Mouse (Mus musculus): ENCODE measurements around the gene Rab3a. TPM values are rescaled to one million over a fixed set of nuclear protein-coding genes. Genes with fewer than 3 reads are reported as not detected.

The Rab3a gene
- polyA plus RNA-seq, 1 experiment from 2014 or later: 23.4 TPM

DNA sequence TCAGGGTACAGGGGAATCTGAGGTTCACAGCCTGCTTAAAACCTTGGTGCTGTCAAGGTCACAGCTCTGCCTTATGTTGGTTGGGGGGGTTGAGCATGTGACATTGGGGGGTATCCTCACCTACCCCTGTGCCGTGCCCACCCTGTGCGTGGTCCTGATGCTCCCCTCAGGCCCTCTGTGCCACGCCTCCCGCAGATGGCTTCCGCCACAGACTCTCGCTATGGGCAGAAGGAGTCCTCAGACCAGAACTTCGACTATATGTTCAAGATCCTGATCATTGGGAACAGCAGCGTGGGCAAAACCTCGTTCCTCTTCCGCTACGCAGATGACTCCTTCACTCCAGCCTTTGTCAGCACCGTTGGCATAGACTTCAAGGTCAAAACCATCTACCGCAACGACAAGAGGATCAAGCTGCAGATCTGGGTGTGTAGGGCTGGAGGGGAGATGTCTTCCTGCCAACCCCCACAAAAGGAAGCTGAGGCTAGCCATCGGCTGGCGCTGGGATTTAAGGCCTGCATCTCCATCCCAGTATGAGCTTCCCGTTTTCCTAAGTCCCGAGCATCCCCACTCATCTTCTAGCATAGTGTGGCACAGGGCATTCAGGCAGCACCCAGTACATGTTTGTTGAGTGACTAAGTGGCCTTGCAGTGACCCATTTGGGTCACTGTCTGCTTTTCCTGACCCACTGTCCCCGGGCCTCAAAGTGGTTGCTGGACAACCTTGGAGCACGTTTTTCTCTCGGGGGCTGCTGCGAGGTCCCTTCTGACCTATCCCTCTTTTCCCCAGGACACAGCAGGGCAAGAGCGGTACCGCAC is 1.4 kb downstream of the Rab3a start:
- H3K27ac ChIP-seq (ENCODE audit: low read length): no peak overlapping the region
- peaks cover 7% of the 10 kb centered on the region; the same call in 1 of the 2 replicates for H3K36me3 ChIP-seq (ENCODE audit: control insufficient read depth, insufficient read depth, low read length)
- H3K9ac ChIP-seq (ENCODE audit: low read length): 0 out of 2 replicates have a peak overlapping the region, but pooled peaks have one; percentile 83
- H3K27me3 ChIP-seq (ENCODE audit: control insufficient read depth, insufficient read depth, low read length): no peaks in the 10 kb centered on the region
- H3K4me2 ChIP-seq (ENCODE audit: low read depth, low read length): peak overlapping the region; percentile 98
- H3K4me1 ChIP-seq (ENCODE audit: control insufficient read depth, insufficient read depth, low read length): peaks cover 37% of the 10 kb centered on the region
- ATAC-seq (ENCODE audit: insufficient read depth, low FRiP score): no peak
- H3K4me3 ChIP-seq (replicated peaks; ENCODE audit: low read length): peak overlapping the region; percentile 71
- WGBS: 84% methylated on average over 24 of the region's 24 CpGs
- no peaks in the 10 kb centered on the region for H3K9me3 ChIP-seq (replicated peaks; ENCODE audit: control insufficient read depth, low read length)

DNA sequence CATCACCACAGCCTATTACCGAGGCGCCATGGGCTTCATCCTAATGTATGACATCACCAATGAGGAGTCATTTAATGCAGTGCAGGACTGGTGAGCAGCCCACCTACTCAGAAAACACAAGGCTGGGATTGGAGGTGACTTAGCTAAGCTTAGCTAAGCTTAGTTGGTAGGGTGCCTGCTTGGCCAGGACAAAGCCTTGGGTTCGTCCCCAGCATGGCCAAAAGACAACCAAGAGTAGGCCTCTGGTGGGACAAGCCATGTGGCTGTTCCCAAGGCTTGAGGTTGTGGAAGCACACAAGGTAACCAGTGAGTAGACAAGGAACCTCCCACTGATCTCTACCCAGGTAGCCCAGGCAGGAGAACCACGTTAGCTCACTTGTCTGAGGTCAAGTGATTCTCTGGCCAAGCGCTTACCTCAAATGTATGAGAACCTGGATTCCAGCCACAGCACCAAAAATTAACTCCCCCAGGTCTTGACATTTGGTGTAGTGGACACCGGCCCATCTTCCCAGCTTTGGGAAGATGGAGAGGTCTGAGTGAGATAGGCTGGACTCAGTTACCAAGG is 2.1 kb downstream of the Rab3a start:
- 93% methylated on average over 6 of the region's 6 CpGs for WGBS
- ATAC-seq (ENCODE audit: insufficient read depth, low FRiP score): no peak
- no peak overlapping the region for H3K4me3 ChIP-seq (replicated peaks; ENCODE audit: low read length)
- H3K4me2 ChIP-seq (ENCODE audit: low read depth, low read length): no peak overlapping the region
- H3K27me3 ChIP-seq (ENCODE audit: control insufficient read depth, insufficient read depth, low read length): no peaks in the 10 kb centered on the region
- H3K9me3 ChIP-seq (replicated peaks; ENCODE audit: control insufficient read depth, low read length): no peaks in the 10 kb centered on the region
- H3K9ac ChIP-seq (ENCODE audit: low read length): no peak overlapping the region
- no peak overlapping the region for H3K27ac ChIP-seq (ENCODE audit: low read length)
- H3K36me3 ChIP-seq (ENCODE audit: control insufficient read depth, insufficient read depth, low read length): peaks cover 7% of the 10 kb centered on the region; the same call in 1 of the 2 replicates
- H3K4me1 ChIP-seq (ENCODE audit: control insufficient read depth, insufficient read depth, low read length): peaks cover 41% of the 10 kb centered on the region

DNA sequence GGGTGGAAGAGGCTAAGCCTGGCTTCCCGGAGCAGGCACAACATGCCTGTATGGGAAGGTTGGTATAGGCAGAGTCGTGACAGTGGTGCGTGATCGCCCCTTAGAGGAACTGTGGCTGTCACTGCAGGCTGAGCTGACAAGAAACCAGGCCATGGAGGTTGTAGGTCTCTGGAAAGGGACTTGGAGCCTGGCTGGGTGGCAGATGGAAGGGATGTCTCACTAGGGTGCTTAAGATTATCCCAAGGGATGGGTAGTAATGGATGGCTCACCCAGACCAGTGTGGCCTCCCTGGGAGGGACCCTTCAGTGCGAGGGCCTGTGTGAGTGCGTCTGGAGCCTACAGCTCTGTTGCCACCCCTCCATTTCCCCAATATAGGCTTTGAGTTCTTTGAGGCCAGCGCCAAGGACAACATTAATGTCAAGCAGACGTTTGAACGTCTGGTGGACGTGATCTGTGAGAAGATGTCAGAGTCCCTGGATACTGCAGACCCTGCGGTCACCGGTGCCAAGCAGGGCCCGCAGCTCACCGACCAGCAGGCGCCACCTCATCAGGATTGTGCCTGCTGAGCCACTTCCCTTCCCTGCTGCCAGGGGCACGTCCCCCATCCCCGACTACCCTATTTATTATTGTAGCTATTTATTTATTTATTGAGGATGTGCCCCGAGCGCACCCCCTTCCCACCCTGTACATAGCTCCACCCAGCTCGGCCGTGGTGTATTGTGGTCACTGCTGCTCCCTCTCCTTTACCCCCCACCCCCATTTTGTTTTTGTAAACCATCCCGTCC is 3.2 kb downstream of the Rab3a start:
- no peak for ATAC-seq (ENCODE audit: insufficient read depth, low FRiP score)
- no peak overlapping the region for H3K4me3 ChIP-seq (replicated peaks; ENCODE audit: low read length)
- H3K4me2 ChIP-seq (ENCODE audit: low read depth, low read length): no peak overlapping the region
- peaks cover 7% of the 10 kb centered on the region; the same call in 1 of the 2 replicates for H3K36me3 ChIP-seq (ENCODE audit: control insufficient read depth, insufficient read depth, low read length)
- no peaks in the 10 kb centered on the region for H3K9me3 ChIP-seq (replicated peaks; ENCODE audit: control insufficient read depth, low read length)
- H3K4me1 ChIP-seq (ENCODE audit: control insufficient read depth, insufficient read depth, low read length): peaks cover 41% of the 10 kb centered on the region
- no peak overlapping the region for H3K9ac ChIP-seq (ENCODE audit: low read length)
- 76% methylated on average over 22 of the region's 22 CpGs for WGBS
- no peaks in the 10 kb centered on the region for H3K27me3 ChIP-seq (ENCODE audit: control insufficient read depth, insufficient read depth, low read length)
- no peak overlapping the region for H3K27ac ChIP-seq (ENCODE audit: low read length)

DNA sequence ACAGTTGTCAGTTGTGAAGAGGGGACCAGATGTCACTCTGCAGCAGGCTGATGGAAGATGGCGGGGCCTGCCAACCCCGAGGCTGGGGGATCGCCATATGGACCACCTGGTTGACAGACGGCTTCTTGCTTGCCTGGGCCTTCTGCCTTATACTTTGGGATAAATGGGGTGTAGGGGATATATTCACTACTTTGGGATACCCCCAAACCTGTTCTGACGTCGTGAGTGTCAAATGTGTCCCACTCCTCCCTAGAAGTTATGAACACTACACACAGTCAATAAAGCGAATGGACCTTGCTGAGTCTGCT is 3.8 kb downstream of the Rab3a start:
- H3K9ac ChIP-seq (ENCODE audit: low read length): no peak overlapping the region
- peaks cover 35% of the 10 kb centered on the region for H3K4me1 ChIP-seq (ENCODE audit: control insufficient read depth, insufficient read depth, low read length)
- WGBS: 85% methylated on average over 7 of the region's 7 CpGs

DNA sequence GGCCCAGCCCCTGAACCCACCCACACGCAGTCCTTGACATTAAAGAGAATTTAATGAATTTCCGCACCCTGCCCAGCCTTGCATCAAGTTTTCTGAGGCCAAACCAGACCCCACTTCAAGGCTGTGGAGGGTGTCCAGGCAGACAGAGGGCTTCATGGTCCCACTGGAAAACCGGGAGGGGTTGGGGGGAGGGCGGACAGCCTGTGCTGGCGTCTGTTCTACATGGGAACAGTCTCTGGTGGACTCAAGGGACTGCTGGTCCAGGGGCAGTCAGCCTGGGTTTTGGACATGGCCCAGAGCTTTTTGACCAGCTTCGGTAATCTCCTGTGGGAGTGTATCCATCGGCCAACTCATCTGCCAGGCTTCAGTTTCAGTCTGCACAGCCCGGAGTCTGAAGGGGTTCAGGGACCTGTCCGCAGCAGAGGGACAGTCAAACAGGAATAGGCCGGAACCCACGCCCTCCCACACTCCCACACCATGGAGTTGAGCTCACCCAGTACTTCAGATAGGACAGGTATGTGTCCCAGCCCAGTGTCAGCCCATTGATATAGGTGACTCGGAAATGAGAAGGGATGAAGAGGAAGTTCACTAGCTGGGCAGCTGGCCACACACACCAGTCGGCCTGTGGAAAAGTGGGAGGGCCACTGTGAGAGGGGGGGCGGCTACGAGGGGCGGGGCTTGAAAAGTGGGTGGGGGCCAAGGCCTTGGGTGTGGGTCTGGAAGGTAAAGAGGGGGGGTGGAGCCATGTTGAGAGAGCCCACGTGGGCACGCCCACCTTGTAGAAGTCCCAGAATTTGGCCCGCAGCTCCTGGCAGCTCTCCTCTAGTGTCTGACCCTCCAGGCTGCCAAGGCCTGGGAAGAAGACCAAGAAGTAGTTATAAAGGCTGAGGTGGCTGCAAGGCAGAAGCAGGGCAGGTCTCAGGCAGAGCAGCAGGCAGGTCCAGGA is 4.4 kb downstream of the Rab3a start:
- Histone ChIP-seq H3K4me3 (replicated peaks; ENCODE audit: low read length) (no peak overlapping the region), H3K27ac (ENCODE audit: low read length) (no peak overlapping the region; the same call in 1 of the 2 replicates), H3K4me1 (ENCODE audit: control insufficient read depth, insufficient read depth, low read length) (peaks cover 32% of the 10 kb centered on the region), H3K36me3 (ENCODE audit: control insufficient read depth, insufficient read depth, low read length) (peaks cover 7% of the 10 kb centered on the region; the same call in 1 of the 2 replicates), H3K27me3 (ENCODE audit: control insufficient read depth, insufficient read depth, low read length) (no peaks in the 10 kb centered on the region), H3K4me2 (ENCODE audit: low read depth, low read length) (no peak overlapping the region), H3K9me3 (replicated peaks; ENCODE audit: control insufficient read depth, low read length) (no peaks in the 10 kb centered on the region), H3K9ac (ENCODE audit: low read length) (peak overlapping the region; percentile 33; the same call in 1 of the 2 replicates)
- WGBS: 58% methylated on average over 19 of the region's 19 CpGs
- no peak for ATAC-seq (ENCODE audit: insufficient read depth, low FRiP score)

More for the DNA sequence above, 3.8 kb downstream of the Rab3a start:
- no peaks in the 10 kb centered on the region for H3K27me3 ChIP-seq (ENCODE audit: control insufficient read depth, insufficient read depth, low read length)
- no peak overlapping the region for H3K4me3 ChIP-seq (replicated peaks; ENCODE audit: low read length)
- no peaks in the 10 kb centered on the region for H3K9me3 ChIP-seq (replicated peaks; ENCODE audit: control insufficient read depth, low read length)
- no peak overlapping the region for H3K27ac ChIP-seq (ENCODE audit: low read length)
- H3K4me2 ChIP-seq (ENCODE audit: low read depth, low read length): no peak overlapping the region
- no peak for ATAC-seq (ENCODE audit: insufficient read depth, low FRiP score)
- peaks cover 7% of the 10 kb centered on the region; the same call in 1 of the 2 replicates for H3K36me3 ChIP-seq (ENCODE audit: control insufficient read depth, insufficient read depth, low read length)

DNA sequence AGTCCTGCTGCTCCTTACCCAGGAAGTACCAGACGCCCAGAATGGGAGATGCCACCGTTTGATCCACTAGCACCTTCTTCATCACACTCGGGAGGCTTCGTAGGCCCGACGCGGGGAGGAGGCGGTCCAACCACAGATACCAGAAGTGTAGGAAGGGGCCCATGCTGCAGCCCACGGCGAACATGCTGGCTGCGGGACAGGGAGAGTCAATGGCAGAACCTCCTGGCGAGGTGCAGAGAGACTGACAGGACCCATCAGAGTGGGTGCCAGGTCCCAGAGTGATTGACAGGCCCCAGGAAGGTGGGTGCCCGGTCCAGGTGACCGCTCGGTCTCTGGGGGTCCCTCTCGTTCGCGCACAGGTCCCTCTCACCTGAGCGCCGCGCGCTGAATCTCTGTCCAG is 5.9 kb downstream of the Rab3a start:
- peak overlapping the region; percentile 60 for H3K4me3 ChIP-seq (replicated peaks; ENCODE audit: low read length)
- peak overlapping the region; percentile 89 for H3K4me2 ChIP-seq (ENCODE audit: low read depth, low read length)
- H3K36me3 ChIP-seq (ENCODE audit: control insufficient read depth, insufficient read depth, low read length): peaks cover 7% of the 10 kb centered on the region; the same call in 1 of the 2 replicates
- ATAC-seq (ENCODE audit: insufficient read depth, low FRiP score): no peak
- H3K9me3 ChIP-seq (replicated peaks; ENCODE audit: control insufficient read depth, low read length): no peaks in the 10 kb centered on the region
- H3K9ac ChIP-seq (ENCODE audit: low read length): peak overlapping the region; percentile 80
- peak overlapping the region; percentile 73 for H3K27ac ChIP-seq (ENCODE audit: low read length)
- no peaks in the 10 kb centered on the region for H3K27me3 ChIP-seq (ENCODE audit: control insufficient read depth, insufficient read depth, low read length)
- 1% methylated on average over 22 of the region's 22 CpGs for WGBS
- peaks cover 37% of the 10 kb centered on the region for H3K4me1 ChIP-seq (ENCODE audit: control insufficient read depth, insufficient read depth, low read length)

DNA sequence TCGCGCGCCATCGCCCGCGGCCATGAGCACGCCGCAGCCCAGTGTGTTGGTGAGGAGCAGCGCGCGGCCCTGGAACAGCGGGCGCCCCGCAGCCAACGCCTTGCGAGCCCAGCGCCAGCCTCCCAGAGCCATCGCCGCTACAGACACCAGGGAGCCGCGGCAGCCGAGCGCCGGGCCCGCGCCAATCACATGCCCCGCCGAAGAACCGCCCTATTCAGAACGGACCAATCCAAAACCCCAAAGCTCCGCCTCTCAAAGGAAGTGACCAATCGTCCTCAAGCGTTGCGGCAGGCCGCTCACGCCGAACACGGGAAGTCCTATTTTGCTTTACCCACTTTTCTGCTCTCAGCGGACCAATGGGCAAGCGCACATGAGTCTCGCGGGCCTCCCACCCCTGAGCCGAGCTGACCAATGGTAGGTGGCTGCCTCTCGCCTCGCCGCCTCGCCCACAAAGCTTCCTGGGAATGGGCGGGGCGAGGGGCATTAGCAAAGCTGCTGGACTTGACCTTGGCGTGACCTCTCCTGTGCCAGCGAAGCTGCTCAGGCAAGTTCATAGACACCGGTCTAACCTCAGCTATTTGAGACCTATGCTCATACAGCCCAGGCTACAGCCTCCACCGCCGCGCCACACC is 6.4 kb downstream of the Rab3a start, which contains the start of gene Mpv17l2:
TSS of gene Mpv17l2 (minus strand) at position 172 of the 632 bp plus-strand sequence.
- Histone ChIP-seq H3K27ac (ENCODE audit: low read length) (peak within 1 kb of the TSS; percentile 83), H3K36me3 (ENCODE audit: control insufficient read depth, insufficient read depth, low read length) (peaks cover 7% of the 10 kb centered on the region; the same call in 1 of the 2 replicates), H3K27me3 (ENCODE audit: control insufficient read depth, insufficient read depth, low read length) (no peaks in the 10 kb centered on the region), H3K4me3 (replicated peaks; ENCODE audit: low read length) (peak within 1 kb of the TSS; percentile 60), H3K9me3 (replicated peaks; ENCODE audit: control insufficient read depth, low read length) (no peaks in the 10 kb centered on the region), H3K9ac (ENCODE audit: low read length) (peak within 1 kb of the TSS; percentile 80), H3K4me1 (ENCODE audit: control insufficient read depth, insufficient read depth, low read length) (peaks cover 37% of the 10 kb centered on the region), H3K4me2 (ENCODE audit: low read depth, low read length) (peak within 1 kb of the TSS; percentile 89)
- under 1% methylated on average over 55 of the region's 55 CpGs for WGBS
- ATAC-seq (ENCODE audit: insufficient read depth, low FRiP score): peak; percentile 94

DNA sequence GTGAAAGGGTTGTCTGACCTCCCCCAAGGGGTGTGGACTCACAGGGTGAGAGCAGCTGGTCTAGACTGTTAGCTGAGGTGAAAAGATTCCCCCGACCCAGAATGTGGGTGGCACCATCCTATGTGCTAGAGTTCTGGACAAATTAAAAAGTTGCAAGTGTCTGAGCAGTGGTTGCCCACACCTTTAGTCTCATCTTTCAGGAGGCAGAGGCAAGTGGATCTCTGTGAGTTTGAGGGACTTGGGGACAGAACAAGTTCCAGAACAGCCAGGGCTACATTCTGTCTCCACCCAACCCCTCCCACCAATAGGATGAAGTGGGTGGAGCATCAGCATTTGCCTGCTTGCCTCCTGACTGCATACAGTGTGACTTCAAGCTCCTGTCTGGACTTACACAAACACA is 7.6 kb downstream of the Rab3a start:
- ATAC-seq (ENCODE audit: insufficient read depth, low FRiP score): no peak
- Histone ChIP-seq H3K36me3 (ENCODE audit: control insufficient read depth, insufficient read depth, low read length) (no peaks in the 10 kb centered on the region), H3K9ac (ENCODE audit: low read length) (no peak overlapping the region), H3K27me3 (ENCODE audit: control insufficient read depth, insufficient read depth, low read length) (no peaks in the 10 kb centered on the region), H3K4me3 (replicated peaks; ENCODE audit: low read length) (no peak overlapping the region), H3K4me2 (ENCODE audit: low read depth, low read length) (no peak overlapping the region), H3K27ac (ENCODE audit: low read length) (peak overlapping the region; percentile 83; the same call in 1 of the 2 replicates), H3K4me1 (ENCODE audit: control insufficient read depth, insufficient read depth, low read length) (peaks cover 46% of the 10 kb centered on the region), H3K9me3 (replicated peaks; ENCODE audit: control insufficient read depth, low read length) (no peaks in the 10 kb centered on the region)
- 60% methylated on average over 1 of the region's 1 CpGs for WGBS

All from stomach, embryonic 16.5 days (tissue).